Mouse (Mus musculus) heart, postnatal 14 days (tissue): Measurements from ENCODE around the gene Mfsd4b5. TPM values are rescaled to one million over a fixed set of nuclear protein-coding genes. Genes with fewer than 3 reads are reported as not detected.
"Not testable (repeated sequence)": the region's sequence is repeated elsewhere in the genome, so short reads cannot be mapped to it uniquely, and the experiment has no call there.

Experiments
- DNase-seq, 2 experiments: peaks; one replicate each; pipeline ENCODE4 v3.0.0; 2021 to 2022
- intact Hi-C: fragments of 180-260 bp; cut with DNase I; formaldehyde crosslinking; loops from one replicate; pipeline ENCODE4 v1.15.1; 2025
- total RNA-seq, 2 experiments: library from RNA; stranded (reverse); gene quantifications; 2 replicates each; pipeline ENCODE4 v1.2.3; 2021

Mfsd4b5 gene
- total RNA-seq, 2 experiments from 2014 or later: 0.24 to 0.86 TPM

- intact Hi-C loops: no loop called here
- DNase-seq: no peak
These were observed 11.5 kb downstream of the Mfsd4b5 start for GRCm38 (mm10) chr10:39974982-39975381.

GRCm38 (mm10) chr10:39967512-39967911 lies 18.9 kb downstream of the Mfsd4b5 start:
- peak in 1 of 2 experiments; percentile 21 for DNase-seq
- intact Hi-C loops: no loop called here

GRCm38 (mm10) chr10:39961906-39962305 lies 24.5 kb downstream of the Mfsd4b5 start:
- DNase-seq: no peak
- intact Hi-C loops: loop anchor here (5.0 kb wide), 1 partner anchor 790 kb away; no protein-coding TSS in a partner anchor

- no peak for DNase-seq
- intact Hi-C loops: loop anchor here (5.0 kb wide), 1 partner anchor 788 kb away; no protein-coding TSS in a partner anchor
These were observed 26.0 kb downstream of the Mfsd4b5 start for GRCm38 (mm10) chr10:39960441-39960822.

- DNase-seq: peak; percentile 89 to 94
- intact Hi-C loops: loop anchor here (5.0 kb wide), 3 partner anchors 63 to 788 kb away; partner anchors contain the start of gene Mfsd4b4
These were observed 26.5 kb downstream of the Mfsd4b5 start, which contains the start of gene Mfsd4b3 for GRCm38 (mm10) chr10:39959761-39960440. Mfsd4b3 (minus strand) TSS chr10:39960153.

- no peak for DNase-seq
- intact Hi-C loops: loop anchor here (5.0 kb wide), 2 partner anchors 61 to 254 kb away; partner anchors contain the start of gene Mfsd4b4
These were observed 28.2 kb downstream of the Mfsd4b5 start for GRCm38 (mm10) chr10:39958266-39958665.

- DNase-seq: no peak
- intact Hi-C loops: loop anchor here (5.0 kb wide), 2 partner anchors 59 to 256 kb away; partner anchors contain the start of gene Mfsd4b4
These were observed 30.0 kb downstream of the Mfsd4b5 start for GRCm38 (mm10) chr10:39956340-39956878.

- DNase-seq: no peak
- intact Hi-C loops: loop anchor here (5.0 kb wide), 2 partner anchors 58 to 257 kb away; partner anchors contain the start of gene Mfsd4b4
These were observed 31.3 kb downstream of the Mfsd4b5 start for GRCm38 (mm10) chr10:39955163-39955562.

- DNase-seq: no peak
- intact Hi-C loops: no loop called here
These were observed 37.0 kb downstream of the Mfsd4b5 start for GRCm38 (mm10) chr10:39949377-39949954.

GRCm38 (mm10) chr10:39947195-39947594 lies 39.3 kb downstream of the Mfsd4b5 start:
- DNase-seq, intact Hi-C loops: not testable (repeated sequence)

GRCm38 (mm10) chr10:39936553-39936952 lies 49.9 kb downstream of the Mfsd4b5 start:
- intact Hi-C loops: no loop called here
- no peak for DNase-seq

GRCm38 (mm10) chr10:39926616-39927139 lies 59.8 kb downstream of the Mfsd4b5 start, which contains the start of gene Mfsd4b2:
Mfsd4b2 (minus strand) TSS chr10:39926923.
- DNase-seq: peak; percentile 22 to 26
- intact Hi-C loops: no loop called here

- intact Hi-C loops: not testable (repeated sequence)
These were observed 61.9 kb downstream of the Mfsd4b5 start for GRCm38 (mm10) chr10:39924556-39924955.

GRCm38 (mm10) chr10:39912616-39913015 lies 73.8 kb downstream of the Mfsd4b5 start:
- intact Hi-C loops: no loop called here
- no peak for DNase-seq

More at GRCm38 (mm10) chr10:39924556-39924955, 61.9 kb downstream of the Mfsd4b5 start:
- DNase-seq: not testable (repeated sequence)

GRCm38 (mm10) chr10:39908768-39909441 lies 77.5 kb downstream of the Mfsd4b5 start:
- intact Hi-C loops: no loop called here
- DNase-seq: no peak

Other genes starting within 250 kb of the Mfsd4b5 start
- 1 to 10 TPM; 2.7 to 2.9 TPM for gene Mfsd4b4, start 87.4 kb downstream of the Mfsd4b5 start, total RNA-seq
- gene Mfsd4b2, start 59.7 kb downstream of the Mfsd4b5 start, total RNA-seq: under 1 TPM; 0.10 to 0.12 TPM
- gene Mfsd4b3, start 26.5 kb downstream of the Mfsd4b5 start, total RNA-seq: 1 to 10 TPM; 2.7 to 3.2 TPM
- gene Mfsd4b1, start 38.6 kb upstream of the Mfsd4b5 start, total RNA-seq: 1 to 10 TPM; 1.9 to 2.6 TPM
- 10 to 100 TPM; 22.4 to 24.9 TPM for gene Slc16a10, start 155.6 kb upstream of the Mfsd4b5 start, total RNA-seq